8 mouse cellular contexts compared by ENCODE assay signal in genomic region chr13:37477749-37478548, GRCm38 (mm10).
DNase-seq lines count a peak whose midpoint lies in the region; ATAC-seq lines count a peak whose summit lies in the region.

No protein-coding gene starts in this region.

- no peaks in the 10 kb centered on the region for H3K36me3 ChIP-seq in heart, embryonic 10.5 days
- no peaks in the 10 kb centered on the region for H3K36me3 ChIP-seq in heart, embryonic 14.5 days (ENCODE audit: control insufficient read depth, insufficient read depth, low read length)
- H3K36me3 ChIP-seq in stomach, embryonic 15.5 days = no peaks in the 10 kb centered on the region

- peak overlapping the region; percentile 64 for H3K9ac ChIP-seq in heart, embryonic 14.5 days (ENCODE audit: low read length)
- no peak overlapping the region for H3K9ac ChIP-seq in stomach, embryonic 15.5 days

- H3K4me3 ChIP-seq in heart, embryonic 10.5 days = peak overlapping the region; percentile 51
- H3K4me3 ChIP-seq in heart, embryonic 14.5 days (ENCODE audit: control insufficient read depth in 1 of 2, insufficient read depth in 1 of 2, low read depth in 1 of 2, low read length in 2 of 2) = peak overlapping the region; percentile 30 to 32
- H3K4me3 ChIP-seq in stomach, embryonic 15.5 days (replicated peaks) = peak overlapping the region; percentile 34

- H3K4me1 ChIP-seq in heart, embryonic 10.5 days = peaks cover 45% of the 10 kb centered on the region
- H3K4me1 ChIP-seq in heart, embryonic 14.5 days (ENCODE audit: control insufficient read depth in 2 of 2, insufficient read depth in 2 of 2, low read length in 2 of 2) = peaks cover 29 to 48% of the 10 kb centered on the region in 2 experiments
- peaks cover 35% of the 10 kb centered on the region for H3K4me1 ChIP-seq in stomach, embryonic 15.5 days

- H3K9me3 ChIP-seq in heart, embryonic 10.5 days = no peaks in the 10 kb centered on the region
- no peaks in the 10 kb centered on the region for H3K9me3 ChIP-seq in heart, embryonic 14.5 days (ENCODE audit: control insufficient read depth, low read length)
- H3K9me3 ChIP-seq in stomach, embryonic 15.5 days = no peaks in the 10 kb centered on the region

- no peaks in the 10 kb centered on the region for H3K27me3 ChIP-seq in heart, embryonic 10.5 days (ENCODE audit: insufficient read depth, poor library complexity, severe bottlenecking)
- H3K27me3 ChIP-seq in heart, embryonic 14.5 days (ENCODE audit: control insufficient read depth, insufficient read depth, low read length) = no peaks in the 10 kb centered on the region
- no peaks in the 10 kb centered on the region for H3K27me3 ChIP-seq in stomach, embryonic 15.5 days (replicated peaks)

- intact Hi-C loops in heart, postnatal 25 days (cut with DNase I) = no loop called here

- peak; percentile 61 for ATAC-seq in heart, embryonic 14.5 days (ENCODE audit: insufficient number of reproducible peaks, insufficient read depth, low FRiP score, low read depth)
- peak; percentile 80 for ATAC-seq in stomach, embryonic 15.5 days (ENCODE audit: insufficient read depth, low FRiP score, low read depth)

- H3K4me2 ChIP-seq in heart, embryonic 14.5 days (ENCODE audit: low read length) = peak overlapping the region; percentile 65
- peak overlapping the region; percentile 62 for H3K4me2 ChIP-seq in stomach, embryonic 15.5 days

- DNase-seq in heart, embryonic 10.5 days (ENCODE audit: low spot score) = peak; percentile 89
- no peak for DNase-seq in heart, postnatal 25 days (ENCODE audit: low spot score)
- peak; percentile 73 for DNase-seq in brain, adult 2 months (ENCODE audit: low read depth, low spot score)
- peak; percentile 85 for DNase-seq in kidney, postnatal 14 days
- peak; percentile 78 to 85 for DNase-seq in lung, postnatal 4 days
- DNase-seq in frontal cortex, postnatal 25 days (ENCODE audit: low spot score in 2 of 2) = no peak

- 4% methylated on average over 14 of the region's 15 CpGs for WGBS in heart, embryonic 10.5 days
- 5% methylated on average over 13 of the region's 15 CpGs for WGBS in heart, embryonic 14.5 days
- WGBS in stomach, embryonic 15.5 days = 4% methylated on average over 15 of the region's 15 CpGs

- peak overlapping the region; percentile 37; the same call in 1 of the 2 replicates for H3K27ac ChIP-seq in heart, embryonic 10.5 days
- H3K27ac ChIP-seq in heart, embryonic 14.5 days (replicated peaks in 1 of 2; ENCODE audit: control insufficient read depth in 1 of 2, insufficient read depth in 1 of 2, low read depth in 2 of 2, low read length in 2 of 2) = peak overlapping the region; percentile 30 to 31; a peak in 2 of 4 replicates
- peak overlapping the region; percentile 84 for H3K27ac ChIP-seq in stomach, embryonic 15.5 days

Comparison
In these comparisons a context has a peak if more than half of its experiments do, and no peak if none do; other contexts are left out.
1. DNase-seq: peak in heart, embryonic 10.5 days (single experiment), brain, adult 2 months (single experiment), kidney, postnatal 14 days (single experiment) and lung, postnatal 4 days (2 of 2); none in heart, postnatal 25 days (single experiment) and frontal cortex, postnatal 25 days (0 of 2).
2. H3K27ac ChIP-seq: peak in every context shown above with its lines; median percentile 84 in stomach, embryonic 15.5 days; 37 in heart, embryonic 10.5 days; 30 in heart, embryonic 14.5 days.
3. Peak in every context shown above with its lines, with median percentiles within 50 percentile points of each other: H3K4me3 ChIP-seq.